Mouse (Mus musculus) fat pad, adult 2 months (tissue): ENCODE results near the gene Syne1.
A peak's percentile ranks its signal among the peaks of the same experiment; 100 is the strongest.

Experiments
- DNase-seq: peaks from one replicate; pipeline ENCODE4 v3.0.0-alpha.2; 2011; ENCODE audit warnings: low read depth, low spot score; ENCODE audit errors: extremely low read depth

The Syne1 gene

DNA sequence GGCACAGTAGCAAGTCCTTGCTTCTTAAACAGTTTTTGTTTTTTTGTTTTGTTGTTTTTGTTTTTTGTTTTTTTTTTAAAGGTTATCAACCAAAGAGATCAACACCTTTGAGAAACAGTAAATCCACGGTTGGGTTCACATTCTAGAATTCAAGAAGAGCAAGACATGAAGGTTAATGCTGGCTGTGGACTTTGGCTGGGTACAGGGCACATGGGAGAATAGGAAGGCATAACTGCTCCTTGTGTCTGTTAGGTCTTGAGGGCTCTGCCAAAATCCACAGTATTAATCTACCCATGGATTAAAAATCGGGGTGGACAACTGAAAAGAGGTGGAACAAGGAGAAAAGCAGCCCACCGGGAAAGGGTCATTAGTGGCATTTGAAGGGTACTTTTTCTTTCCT lies 388.0 kb downstream of the Syne1 start:
- no peak for DNase-seq

DNA sequence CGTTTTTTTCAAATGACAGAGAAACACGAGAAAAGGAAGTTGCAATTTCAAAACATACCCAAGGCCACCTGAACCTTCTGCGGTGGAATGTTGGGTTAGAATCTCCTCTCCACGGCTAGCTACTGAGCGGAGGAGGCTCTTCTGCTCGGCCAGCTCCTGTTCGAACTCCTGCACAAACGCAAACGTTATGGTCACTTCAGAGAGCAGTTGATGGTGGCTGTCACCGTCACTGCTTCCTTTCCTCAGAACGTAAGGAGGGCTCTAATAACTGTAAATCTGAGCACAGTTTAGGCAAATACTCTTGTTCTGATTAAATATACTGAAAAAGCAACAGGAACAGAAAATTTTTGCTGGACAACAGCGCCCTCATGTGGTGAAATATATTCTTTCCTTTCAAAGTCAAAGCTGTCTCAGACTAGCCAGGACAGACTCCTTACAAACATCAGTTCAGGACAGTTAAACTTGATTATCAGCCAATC lies 389.8 kb downstream of the Syne1 start:
- no peak for DNase-seq

DNA sequence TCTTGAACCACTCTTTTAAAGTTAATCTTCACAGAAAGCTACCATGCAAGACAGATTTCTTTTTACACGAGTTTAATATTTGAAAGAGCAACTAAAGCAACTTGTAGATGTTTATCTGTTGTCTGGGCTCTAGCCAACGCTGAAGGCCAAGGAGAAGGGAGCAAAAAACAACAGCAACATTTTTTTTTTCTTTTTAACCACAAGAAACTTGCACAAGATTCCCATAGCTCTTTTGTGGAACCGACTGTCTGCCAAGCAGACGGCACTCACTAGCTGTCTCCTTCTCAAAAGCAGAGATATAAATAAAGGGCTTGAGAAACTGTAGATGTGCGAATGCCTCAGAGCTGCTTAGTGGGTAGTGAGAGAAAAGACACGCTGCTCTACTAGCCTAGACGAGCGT lies 391.6 kb downstream of the Syne1 start:
- DNase-seq: no peak

DNA sequence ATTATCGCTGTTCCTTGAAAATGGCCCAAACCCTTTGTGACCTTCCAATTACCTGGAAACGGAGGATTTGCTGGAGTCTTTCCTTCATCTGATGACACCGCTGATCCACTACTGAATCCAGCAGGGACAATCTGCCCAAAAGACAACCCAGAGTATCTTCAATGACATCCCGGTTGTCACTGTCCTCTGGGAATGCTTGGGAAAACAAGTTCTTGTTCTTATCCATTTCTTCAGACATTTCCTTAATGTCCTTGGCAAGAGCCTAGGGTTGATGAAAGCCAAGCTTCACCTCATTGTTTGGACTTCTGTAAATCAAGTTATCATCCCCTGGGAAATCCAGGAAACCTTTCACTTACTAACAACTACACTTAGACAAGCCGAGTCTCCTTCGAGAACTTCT lies 398.2 kb downstream of the Syne1 start:
- no peak for DNase-seq

DNA sequence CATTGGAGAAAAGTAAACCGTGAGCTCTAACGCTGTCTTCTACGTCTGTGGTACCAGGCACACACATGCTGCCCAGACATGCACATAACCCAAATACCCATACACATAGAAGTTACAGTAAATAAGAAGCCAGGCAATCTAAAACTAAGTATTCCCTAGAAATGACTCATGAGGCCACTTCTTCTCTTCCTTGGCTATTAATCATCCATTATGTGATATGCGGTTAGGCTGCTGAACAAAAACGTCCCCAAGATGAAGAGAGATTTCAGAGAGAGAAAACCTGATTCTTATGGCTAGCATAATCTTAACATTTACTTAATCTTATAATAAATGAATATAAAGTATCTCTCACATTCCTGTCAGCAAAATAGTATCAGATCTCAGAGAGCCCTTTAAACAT lies 409.8 kb downstream of the Syne1 start:
- DNase-seq: no peak

DNA sequence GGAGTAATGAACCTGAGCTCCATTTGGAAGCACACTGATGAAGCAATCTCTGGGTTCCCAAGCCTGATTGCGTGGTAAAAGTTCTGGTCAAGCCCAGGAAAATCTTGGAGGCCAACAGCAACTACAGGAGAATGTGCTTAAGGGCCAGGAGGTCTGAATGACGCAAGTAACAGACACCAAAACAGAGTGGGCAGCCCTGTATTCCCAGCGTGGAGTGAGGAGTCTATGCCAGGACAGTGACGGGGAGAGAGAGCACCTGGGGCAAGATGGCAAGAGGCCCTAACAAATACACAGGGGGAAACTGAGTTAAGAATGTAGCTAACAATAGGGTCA lies 411.4 kb downstream of the Syne1 start:
- DNase-seq: no peak

DNA sequence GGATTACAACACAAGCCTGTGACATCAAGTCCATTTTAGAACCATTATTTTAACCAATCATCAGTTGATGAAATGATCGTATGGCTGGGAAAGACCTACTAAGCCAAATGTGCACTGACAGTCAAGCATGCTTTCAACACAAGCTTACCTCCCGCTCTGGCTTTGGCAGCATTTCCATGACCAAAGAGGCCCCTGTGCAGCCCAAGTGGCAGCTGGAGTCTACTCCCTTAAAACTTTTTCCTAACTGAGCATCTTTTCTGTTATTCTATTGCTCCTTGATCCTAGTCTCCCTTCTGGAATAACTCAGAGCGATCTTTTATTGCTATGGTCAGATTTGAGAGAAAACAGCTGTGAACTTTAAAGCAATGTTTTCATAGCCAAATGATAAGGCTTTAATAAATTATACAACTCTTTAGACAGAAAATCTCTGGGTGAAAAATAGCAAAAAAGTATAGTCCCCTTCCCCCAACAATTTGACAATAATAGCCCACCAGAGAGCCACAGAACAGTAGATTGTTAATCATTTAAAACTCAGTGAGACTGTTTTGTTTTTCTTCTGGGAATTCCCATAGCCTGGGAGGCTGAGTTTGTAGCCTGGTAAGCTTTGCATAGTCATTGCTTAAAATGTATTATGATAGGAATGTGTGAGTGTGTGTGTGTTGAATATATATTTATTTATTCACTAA lies 411.9 kb downstream of the Syne1 start:
- no peak for DNase-seq

DNA sequence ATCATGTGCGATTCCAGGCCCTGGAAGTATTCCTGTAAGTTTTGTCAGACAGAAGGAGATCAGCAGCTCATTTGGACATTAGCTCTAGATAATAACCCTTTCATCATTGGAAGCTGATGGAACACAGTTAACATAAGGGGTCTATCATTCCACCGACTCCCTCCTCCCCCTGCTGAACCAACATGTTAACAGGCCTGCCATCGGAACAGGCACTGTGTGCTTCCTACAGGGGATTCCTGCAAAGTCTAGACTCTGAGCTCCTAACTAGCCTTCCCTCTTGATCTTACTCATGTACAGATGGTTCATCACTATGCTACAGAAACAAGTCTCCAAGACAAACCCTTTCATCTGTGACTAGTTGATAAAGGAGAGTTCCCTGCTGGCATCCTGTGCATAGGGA lies 419.2 kb downstream of the Syne1 start:
- DNase-seq: no peak

DNA sequence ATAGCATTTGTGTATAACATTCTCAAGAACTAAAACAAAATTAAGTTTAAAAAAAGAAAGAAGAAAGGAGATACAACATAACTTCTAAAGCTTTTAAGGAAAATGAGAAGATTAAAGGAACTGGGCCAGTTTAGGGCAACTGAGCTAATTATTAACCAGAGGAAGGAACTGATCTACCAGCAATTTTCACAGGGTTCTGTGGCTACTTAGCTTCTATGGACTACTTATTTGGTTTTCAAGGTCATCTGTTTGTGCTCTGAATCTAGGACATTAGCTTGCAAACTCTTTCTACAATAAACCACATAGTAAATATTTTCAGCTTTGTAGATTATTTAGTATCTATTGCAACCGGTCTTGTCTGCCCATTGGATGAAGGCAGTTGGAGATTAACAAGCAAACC lies 420.8 kb downstream of the Syne1 start:
- no peak for DNase-seq

DNA sequence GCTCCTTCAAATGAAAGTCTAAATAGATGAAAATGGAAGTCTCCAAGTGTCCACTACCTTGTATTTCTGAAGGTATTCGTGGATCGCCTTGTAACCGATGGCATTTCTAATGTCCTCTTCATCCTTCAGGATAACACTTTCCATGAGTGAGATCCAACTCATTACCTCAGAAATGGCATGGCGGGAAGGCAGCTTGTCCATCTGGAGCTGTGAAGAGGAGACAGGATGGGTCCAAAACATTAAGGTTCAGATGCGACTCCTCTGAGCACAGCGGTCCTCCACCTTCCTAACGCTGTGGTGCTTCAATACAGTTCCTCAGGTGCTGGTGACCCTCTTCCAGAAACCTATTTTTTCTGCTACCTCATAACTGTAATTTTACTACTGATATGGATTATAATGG lies 426.5 kb downstream of the Syne1 start:
- no peak for DNase-seq

DNA sequence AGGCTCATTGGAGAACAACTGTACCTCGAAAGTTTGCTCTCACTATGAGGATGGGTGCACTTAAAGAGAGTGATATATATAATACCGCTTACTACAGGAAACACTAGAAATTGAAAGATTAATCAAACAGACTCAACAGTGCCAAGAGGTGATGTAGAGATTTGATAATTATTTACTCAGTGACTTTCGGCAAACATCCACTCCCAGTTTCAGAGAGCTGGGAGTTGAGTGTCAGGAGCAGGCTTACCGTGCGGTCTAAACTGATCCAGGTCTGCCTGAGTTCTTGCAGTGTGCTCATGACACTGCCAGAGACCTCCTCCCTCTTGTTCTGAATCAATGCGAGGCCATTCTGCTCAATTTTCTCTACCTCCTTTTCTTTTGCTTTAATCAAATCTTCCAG lies 434.6 kb downstream of the Syne1 start:
- no peak for DNase-seq

DNA sequence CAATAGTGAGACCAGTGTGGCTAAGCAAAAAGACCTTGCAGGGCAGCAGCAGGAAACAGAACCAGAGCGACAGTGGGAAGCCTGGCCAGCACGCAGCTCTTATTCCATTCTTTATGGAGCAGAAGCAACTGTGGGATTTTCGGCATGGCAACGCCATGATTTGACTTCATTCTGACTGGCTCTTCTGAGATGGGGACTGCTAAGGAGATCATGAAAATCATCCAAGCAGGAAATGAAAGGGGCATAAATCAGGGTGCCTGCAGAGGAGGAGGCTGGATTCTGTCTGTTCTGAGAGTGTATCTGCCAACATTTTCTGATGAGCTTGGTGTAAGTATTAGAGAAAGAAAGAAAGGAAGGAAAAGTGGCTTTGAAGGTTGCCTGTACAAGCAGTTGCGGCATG lies 435.1 kb downstream of the Syne1 start:
- no peak for DNase-seq

DNA sequence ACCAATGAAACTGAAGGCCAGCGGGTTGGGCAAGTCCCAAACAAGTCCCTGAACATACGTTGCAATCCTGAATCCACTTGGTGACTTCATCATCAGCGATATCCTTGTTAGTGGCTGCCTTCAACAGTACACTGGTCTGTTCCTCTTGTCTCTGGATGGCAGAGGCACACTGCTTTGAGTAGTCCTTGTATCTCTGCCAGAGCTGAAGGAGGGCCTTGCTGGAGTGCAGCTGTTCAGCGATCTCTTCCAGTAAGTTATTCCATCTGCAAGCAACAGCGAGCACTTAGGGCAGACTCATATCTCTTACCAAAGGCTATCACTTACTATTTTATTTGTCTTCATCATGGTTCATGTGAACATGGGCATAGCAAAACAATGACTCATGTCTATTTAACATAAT lies 440.5 kb downstream of the Syne1 start:
- no peak for DNase-seq

DNA sequence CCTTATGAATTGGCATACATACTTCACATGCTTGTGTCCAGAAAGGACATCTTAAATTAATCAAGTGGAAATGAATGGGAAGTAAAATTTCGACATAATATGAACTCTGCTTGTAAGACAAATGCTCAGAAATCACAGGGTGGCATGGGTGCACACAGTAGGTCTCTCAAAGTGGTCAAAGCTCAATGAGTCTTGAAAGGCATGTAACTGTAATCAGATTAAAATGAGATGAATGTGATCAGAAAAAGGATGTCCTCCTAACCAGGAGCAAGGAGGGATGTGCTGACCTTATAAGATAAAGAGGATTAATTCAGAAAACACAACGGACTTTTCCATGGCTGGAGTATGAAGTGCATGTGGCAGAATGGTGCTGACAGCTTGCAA lies 453.5 kb downstream of the Syne1 start:
- DNase-seq: no peak

DNA sequence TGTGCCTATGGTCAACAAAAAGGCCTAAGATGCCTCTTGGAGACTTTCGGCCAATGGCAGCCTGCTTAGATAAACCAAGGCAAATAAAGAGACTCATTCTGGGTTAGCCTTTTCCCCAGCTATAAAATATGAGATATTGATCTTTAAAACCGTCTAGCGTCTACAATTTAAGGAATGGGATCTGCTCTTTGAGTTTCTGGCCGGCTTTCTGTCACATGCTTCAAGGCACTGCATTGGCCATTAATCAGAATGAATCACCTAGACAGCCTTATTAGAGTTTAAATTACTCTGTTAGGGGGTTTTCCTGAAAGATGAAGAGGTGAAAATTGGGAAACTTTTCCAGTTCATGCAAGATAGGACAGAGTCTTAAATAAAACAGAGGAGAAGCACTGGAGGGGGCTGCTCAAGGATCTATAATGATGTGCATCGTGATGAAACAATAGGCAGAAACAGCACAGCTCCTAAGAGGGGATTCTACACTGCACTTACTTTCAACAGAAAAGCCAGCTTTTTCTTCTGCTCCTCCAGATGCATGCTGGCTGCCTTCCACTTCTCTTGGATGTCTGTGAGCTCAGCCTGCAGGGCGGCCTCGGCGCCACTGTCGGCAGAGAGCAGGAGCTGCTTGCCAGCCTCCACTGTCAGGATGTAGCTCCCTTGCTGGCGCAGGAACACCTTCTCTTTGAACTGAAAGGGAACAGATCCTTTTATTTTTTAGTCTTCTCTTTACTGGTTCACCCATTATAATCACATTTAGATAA lies 454.1 kb downstream of the Syne1 start:
- no peak for DNase-seq

DNA sequence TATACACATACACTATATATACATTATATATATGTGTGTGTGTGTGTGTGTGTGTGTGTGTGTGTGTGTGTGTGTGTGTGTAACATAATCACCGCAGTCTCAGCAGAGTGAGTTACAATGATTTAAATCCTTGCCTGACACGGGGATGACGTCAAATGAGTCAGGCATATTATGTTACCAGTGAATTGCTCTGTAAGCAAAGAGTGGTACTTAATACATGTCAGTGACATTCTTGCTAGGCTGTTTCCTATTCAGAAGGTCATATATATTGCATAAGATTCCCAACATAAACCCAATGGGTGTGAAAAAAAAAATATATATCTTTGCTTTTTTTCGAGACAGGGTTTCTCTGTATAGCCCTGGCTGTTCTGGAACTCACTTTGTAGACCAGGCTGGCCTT lies 462.1 kb downstream of the Syne1 start:
- no peak for DNase-seq

DNA sequence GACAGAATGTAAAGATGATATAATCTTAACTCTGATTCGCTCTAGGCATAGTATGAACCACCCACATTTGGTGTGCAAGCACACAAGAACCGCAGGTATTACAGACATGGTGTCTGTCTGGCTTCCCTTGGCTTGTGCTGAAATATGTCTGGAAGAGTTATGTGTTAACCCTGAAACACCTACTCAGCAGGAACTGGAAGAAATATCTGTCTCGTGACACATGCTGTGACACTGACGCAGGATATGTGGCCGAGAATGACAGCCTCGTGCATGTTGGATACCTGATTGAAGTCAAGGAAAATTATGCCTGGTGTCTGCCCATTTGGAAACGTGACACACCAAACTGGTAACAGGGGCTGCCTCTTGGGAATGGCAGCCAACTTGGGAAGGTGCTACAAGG lies 463.9 kb downstream of the Syne1 start:
- DNase-seq: peak; percentile 51

DNA sequence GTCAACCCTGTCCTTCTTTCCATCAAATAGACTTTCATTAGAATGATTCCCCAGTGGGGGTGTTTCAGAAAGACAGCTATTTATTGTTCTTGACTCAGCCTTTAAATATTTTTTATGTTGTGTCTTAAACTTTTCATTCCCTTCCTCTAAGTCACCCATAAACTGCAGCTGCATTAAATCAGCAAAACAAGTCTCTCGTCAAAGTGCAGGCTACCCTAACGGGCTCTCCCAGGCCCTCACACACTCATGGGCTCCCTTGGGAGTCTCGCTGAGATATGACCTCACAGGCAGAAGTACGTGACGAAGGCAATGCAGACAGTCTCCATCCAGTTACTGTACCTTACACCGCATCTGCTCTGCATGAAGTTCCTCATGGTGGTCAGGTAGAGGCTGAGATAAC lies 465.0 kb downstream of the Syne1 start:
- no peak for DNase-seq

DNA sequence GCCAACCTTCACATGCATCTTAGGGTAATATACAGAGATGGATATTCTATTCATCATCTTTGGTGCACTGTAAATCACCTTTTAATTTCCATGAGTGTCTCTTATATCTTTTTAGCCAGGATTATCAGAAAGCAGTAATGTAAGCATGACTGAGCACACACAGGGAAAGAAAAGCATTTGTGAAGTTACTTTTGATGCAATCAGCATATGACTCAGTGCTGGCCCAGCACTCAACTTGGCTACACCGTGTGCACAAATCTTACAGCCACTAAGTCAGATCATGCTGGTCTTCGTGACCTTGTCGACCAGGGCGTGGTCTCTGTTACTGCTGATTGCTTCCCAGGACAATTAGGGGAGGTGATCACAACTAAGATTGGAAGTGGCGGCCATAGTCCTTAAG lies 465.5 kb downstream of the Syne1 start:
- no peak for DNase-seq

DNA sequence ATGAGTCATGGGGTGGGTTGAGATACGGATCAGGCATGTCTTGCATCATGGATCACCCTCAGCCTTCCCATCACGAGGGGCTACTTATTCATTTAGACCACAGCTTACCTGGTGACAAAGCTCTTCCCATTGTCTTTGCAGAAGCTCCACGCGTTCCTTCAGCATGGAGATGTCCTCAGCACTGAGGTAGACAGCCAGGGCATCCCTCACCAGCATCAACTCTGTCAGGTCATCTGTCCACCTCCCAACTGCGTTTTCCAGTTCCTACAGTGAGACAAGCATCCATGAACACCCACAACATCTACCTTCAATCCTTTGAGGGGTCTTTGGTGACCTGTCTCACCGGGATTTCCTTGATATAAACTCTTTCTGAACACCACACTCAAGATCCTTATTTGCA lies 467.6 kb downstream of the Syne1 start:
- DNase-seq: no peak

DNA sequence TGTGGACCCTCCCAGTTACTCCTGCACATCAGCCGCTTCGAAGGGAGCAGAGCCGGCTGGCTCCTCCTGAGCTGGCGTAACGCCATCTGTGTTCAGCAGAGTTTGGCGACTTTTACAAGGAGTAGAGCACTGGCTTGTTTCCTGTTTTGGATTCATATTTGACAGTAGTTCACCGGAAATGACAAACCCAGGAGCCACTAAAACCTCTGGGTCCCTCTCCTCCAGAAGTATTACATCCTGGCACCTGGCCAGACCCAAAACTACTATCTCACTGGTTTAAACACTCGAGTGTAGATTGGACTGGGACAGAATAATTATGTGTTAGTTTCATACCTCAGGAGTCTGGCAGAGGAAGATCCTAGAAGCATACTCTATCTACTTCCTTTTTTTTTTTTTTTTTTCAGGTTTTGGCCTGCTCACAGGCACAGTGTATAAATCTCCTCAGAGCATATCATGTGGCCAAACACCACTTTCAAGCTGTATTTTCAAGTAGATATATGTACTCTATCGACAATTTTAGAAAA lies 471.3 kb downstream of the Syne1 start:
- no peak for DNase-seq

DNA sequence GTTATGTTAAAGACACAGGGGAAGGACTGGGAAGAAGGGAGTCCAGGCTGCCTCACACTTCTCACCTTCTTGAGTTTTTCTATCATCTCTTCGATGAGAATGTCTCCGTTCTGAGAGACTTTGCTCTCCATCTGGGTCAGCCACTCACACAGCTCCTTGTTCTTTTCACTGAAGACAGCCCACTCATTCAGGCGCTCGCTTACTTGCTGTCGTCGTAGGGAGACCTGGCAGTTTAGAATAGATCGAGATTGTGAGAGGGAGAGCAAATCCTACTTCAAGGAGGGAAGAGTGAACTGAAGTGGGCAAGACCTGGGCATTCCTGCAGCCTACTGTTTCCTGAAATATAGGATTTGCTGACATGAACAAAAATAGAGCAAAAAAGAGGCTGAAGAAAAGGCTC lies 475.6 kb downstream of the Syne1 start:
- no peak for DNase-seq

DNA sequence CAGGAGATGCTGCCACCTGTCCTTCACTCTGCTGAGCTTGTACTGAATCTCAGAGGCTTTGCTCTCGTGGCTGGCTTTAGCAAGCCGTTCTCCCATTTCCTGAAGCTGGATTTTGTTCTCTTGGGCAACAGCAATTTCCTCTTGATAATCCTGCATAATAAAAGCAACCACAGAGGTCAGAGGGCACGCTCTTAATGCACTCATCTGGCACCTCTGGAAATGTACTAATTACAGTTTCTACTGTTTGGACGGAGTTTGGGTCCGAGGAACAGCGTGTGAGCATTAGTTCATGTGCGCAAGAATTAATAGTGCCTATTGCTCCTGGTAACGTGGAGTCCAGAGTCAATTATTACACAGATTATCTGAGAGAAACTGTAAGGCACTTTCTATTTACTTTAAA lies 479.2 kb downstream of the Syne1 start:
- no peak for DNase-seq
